Mouse (Mus musculus) lung, postnatal 0 days (tissue): ENCODE measurements around the gene Tcirg1. TPM values are rescaled to one million over a fixed set of nuclear protein-coding genes. Genes with fewer than 3 reads are reported as not detected.

Experiments
- ATAC-seq: fragments of 200-750 bp; cut with Nextera tagmentation; 2 replicates; pipeline ENCODE4 v1.8.0; 2017; ENCODE audit warnings: moderate library complexity
- DNase-seq: peaks from one replicate; pipeline ENCODE4 v3.0.0-alpha.2; 2016; ENCODE audit warnings: low spot score
- H3K27ac ChIP-seq: fragments of 300-500 bp; sonication (generic); 2 replicates; pipeline ENCODE4 v1.5.1; 2014; ENCODE audit warnings: antibody characterized with exemption, mild to moderate bottlenecking, low read length, mixed read lengths
- H3K27me3 ChIP-seq: fragments of 300-500 bp; sonication (generic); replicated peaks from 2 replicates; pipeline ENCODE4 v1.6.1; 2014; ENCODE audit warnings: low read length, mixed read lengths; ENCODE audit not compliant: insufficient read depth
- H3K36me3 ChIP-seq: fragments of 300-500 bp; sonication (generic); 2 replicates; pipeline ENCODE4 v1.6.1; 2014; ENCODE audit warnings: low read length, mixed read lengths; ENCODE audit not compliant: insufficient read depth
- H3K4me1 ChIP-seq: fragments of 300-500 bp; sonication (generic); 2 replicates; pipeline ENCODE4 v1.6.1; 2014; ENCODE audit warnings: antibody characterized with exemption, low read depth, low read length, mixed read lengths; ENCODE audit not compliant: insufficient read depth
- H3K4me2 ChIP-seq: fragments of 300-500 bp; sonication (generic); replicated peaks from 2 replicates; pipeline ENCODE4 v1.6.1; 2014; ENCODE audit warnings: low read depth, mild to moderate bottlenecking, low read length, moderate library complexity, mixed read lengths
- H3K4me3 ChIP-seq: fragments of 300-500 bp; sonication (generic); 2 replicates; pipeline ENCODE4 v1.5.1; 2014; ENCODE audit warnings: low read depth, low read length
- H3K9ac ChIP-seq: fragments of 300-500 bp; sonication (generic); replicated peaks from 2 replicates; pipeline ENCODE4 v1.6.1; 2014; ENCODE audit warnings: low read depth, mild to moderate bottlenecking
- H3K9me3 ChIP-seq: fragments of 300-500 bp; sonication (generic); 2 replicates; pipeline ENCODE4 v1.6.1; 2016; ENCODE audit warnings: low read length, mixed read lengths
- CTCF ChIP-seq: IDR thresholded peaks from 2 replicates; pipeline ENCODE4 v1.5.1; 2016; ENCODE audit warnings: antibody characterized with exemption, mild to moderate bottlenecking
- EP300 ChIP-seq: IDR thresholded peaks from 2 replicates; pipeline ENCODE4 v1.6.1; 2016; ENCODE audit warnings: antibody characterized with exemption, mild to moderate bottlenecking, control low read depth
- WGBS: fragments of 180-500 bp; shearing (Covaris S2); extraction: QIAGEN DNeasy Blood & Tissue Kit; methylation state at CpG from one replicate; pipeline ENCODE4 v1.1.7; 2014; 5-methylcytosine and 5-hydroxymethylcytosine counted together
- polyA plus RNA-seq: library from polyadenylated mRNA; unstranded; fragments of >200 nt; fragmentation: Nextera tagmentation; extraction: Ambion mirVana; gene quantifications from 2 replicates; pipeline ENCODE4 v1.2.1, GENCODE M21; 2015

The Tcirg1 gene
- polyA plus RNA-seq, 1 experiment from 2014 or later = 31.8 TPM

DNA sequence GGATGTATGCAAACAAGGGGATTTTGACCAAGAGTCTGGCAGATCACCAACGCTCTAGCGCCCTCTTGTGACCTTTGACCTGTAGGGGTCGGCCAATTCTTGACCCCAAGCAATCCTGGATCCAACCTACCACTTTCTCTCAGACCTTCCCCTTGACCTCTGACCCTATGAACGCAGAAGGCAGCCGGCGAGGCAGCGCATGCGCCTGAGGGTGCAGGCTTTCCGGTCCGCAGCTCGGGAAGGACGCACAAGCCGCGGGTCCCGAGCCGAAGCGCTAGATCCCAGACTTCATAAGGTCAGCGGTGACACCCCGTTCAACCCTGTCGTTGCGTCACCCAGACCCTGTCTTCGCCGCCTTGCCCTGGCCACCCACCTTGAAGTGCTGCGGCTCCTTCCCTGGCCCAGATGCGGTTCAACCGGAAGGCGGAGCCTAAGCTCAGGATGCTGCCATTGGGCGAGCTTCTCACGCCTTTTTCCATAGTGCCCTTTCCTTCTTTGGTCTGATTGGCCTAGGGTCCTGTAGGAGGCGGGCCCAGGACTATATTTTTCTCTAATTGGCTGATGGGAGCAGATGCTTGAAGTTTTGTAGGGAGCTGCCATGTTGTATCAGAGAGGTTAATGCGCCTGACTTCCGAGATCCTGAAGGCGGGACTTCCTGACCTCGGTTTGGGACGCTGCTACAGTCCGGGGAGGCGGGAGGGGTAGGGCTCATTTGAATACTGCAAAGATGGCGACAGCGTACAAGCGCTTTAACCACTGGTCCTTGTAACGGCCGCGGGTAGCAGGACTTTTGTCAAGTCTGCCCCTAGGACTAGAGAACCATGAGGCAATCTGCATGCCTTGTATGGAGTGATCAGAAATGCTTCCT lies 5.6 kb upstream of the Tcirg1 start, which contains the start of gene Ndufs8:
Ndufs8 (minus strand) TSS at position 438 of the 868 bp plus-strand sequence.
- peak; percentile 97 for ATAC-seq

DNA sequence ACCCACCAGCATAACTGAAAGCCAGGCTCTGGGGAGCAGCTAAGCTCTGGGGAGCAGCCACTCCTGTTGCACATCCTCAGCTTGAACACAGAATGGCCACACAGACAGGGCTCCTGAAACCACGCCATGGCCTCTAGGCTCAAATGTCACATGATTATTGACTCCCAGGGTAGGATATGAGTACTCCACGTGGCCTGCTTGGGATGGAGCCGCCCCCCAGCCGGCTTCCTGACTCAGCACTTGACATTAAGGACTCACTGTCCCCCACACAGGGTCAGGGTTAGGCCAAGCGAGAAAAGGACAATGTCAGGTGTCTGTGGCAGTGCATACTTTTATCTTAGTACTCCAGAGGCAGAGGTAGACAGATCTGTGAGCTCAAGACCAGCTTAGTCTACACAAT lies 3.3 kb upstream of the Tcirg1 start:
- H3K9ac ChIP-seq = no peak overlapping the region
- DNase-seq = no peak
- 65% methylated on average over 5 of the region's 5 CpGs for WGBS
- no peak overlapping the region for H3K4me2 ChIP-seq
- H3K27ac ChIP-seq = no peak overlapping the region
- no peaks in the 10 kb centered on the region for H3K9me3 ChIP-seq
- no peak for ATAC-seq
- H3K27me3 ChIP-seq = no peaks in the 10 kb centered on the region
- H3K36me3 ChIP-seq = 0 out of 2 replicates have a peak, but pooled peaks cover 9% of the 10 kb centered on the region
- peaks cover 18% of the 10 kb centered on the region for H3K4me1 ChIP-seq
- H3K4me3 ChIP-seq = no peak overlapping the region
- TF ChIP-seq CTCF (no peak), EP300 (no peak)

More for the DNA sequence above, 5.6 kb upstream of the Tcirg1 start, which contains the start of gene Ndufs8:
- H3K4me1 ChIP-seq = peaks cover 9% of the 10 kb centered on the region
- H3K9ac ChIP-seq = peak within 1 kb of the TSS; percentile 43; the same call in 1 of the 2 replicates
- TF ChIP-seq CTCF (peak; percentile 43), EP300 (0 out of 2 replicates have a peak, but pooled peaks have one; percentile 30)
- WGBS = under 1% methylated on average over 43 of the region's 43 CpGs
- peak; percentile 100 for DNase-seq
- no peaks in the 10 kb centered on the region for H3K9me3 ChIP-seq
- no peaks in the 10 kb centered on the region for H3K27me3 ChIP-seq
- peak within 1 kb of the TSS; percentile 77 for H3K27ac ChIP-seq
- peak within 1 kb of the TSS; percentile 77 for H3K4me2 ChIP-seq
- peak within 1 kb of the TSS; percentile 59 for H3K4me3 ChIP-seq
- 0 out of 2 replicates have a peak, but pooled peaks cover 9% of the 10 kb centered on the region for H3K36me3 ChIP-seq

DNA sequence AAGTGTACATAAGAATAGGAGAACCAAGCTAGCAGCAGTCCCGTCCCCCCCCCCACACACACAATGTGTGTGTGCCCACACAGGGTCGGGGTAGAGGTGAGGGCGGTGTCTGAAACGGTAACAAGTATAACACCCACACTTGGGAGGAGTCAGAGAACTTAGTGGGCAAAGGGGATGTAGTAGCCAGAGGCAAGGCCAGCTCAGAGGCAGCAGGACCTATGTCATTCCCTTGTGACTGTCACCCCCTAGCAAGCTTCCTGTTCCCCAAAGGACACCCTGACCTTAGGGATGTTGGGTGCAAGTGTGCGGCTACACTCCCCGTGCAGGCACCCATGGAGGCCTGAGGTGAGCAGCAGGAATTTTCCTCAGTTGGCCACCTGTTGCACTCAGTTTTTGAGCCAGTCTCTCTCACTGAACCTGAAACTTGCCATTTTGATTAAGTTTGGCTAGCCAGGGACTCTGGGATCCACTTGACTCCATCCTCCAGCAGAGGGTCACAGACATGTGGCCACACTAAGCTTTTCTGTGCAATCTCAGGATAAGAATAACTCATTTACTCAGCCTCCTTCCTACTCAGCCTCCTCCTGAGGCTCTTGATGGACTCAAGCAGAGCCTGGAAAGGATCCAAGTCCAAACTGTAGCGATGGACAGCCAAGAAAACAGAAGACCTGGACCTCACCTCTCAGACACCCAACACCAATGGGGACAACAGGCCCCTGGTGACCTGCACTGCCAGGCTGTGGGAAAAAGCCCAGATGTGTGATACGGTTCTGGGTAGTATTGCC lies 1.1 kb upstream of the Tcirg1 start:
- Histone ChIP-seq H3K36me3 (peaks cover 10% of the 10 kb centered on the region; the same call in 1 of the 2 replicates), H3K4me2 (peak overlapping the region; percentile 86; the same call in 1 of the 2 replicates), H3K4me3 (0 out of 2 replicates have a peak overlapping the region, but pooled peaks have one; percentile 63), H3K27ac (no peak overlapping the region), H3K4me1 (peaks cover 15% of the 10 kb centered on the region), H3K27me3 (no peaks in the 10 kb centered on the region), H3K9ac (no peak overlapping the region), H3K9me3 (no peaks in the 10 kb centered on the region)
- DNase-seq (peak; percentile 35), ATAC-seq (no peak)
- TF ChIP-seq EP300 = no peak
- TF ChIP-seq CTCF = no peak
- WGBS = 74% methylated on average over 8 of the region's 8 CpGs

DNA sequence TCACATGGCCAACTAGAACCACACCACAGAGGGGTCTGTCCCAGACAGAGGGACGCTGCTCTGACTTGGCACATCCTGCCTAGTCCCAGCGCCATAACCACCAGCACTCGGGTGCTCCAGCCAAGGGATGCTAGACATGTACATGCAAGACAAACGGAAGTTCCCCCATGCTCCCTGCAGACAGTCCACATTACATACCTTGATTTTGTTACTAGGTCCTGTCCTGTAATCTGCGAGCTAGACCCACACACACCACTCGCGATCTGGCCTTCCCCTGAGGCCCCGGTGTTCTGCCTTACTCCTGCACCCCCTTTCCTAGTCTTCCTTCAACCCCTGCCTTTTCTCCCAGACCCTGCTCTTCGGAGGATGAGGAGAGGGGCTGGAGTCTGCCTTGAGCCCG lies 607 bp downstream of the Tcirg1 start:
- ATAC-seq = no peak
- Histone ChIP-seq H3K27ac (peak overlapping the region; percentile 77), H3K4me3 (peak overlapping the region; percentile 63), H3K9me3 (no peaks in the 10 kb centered on the region), H3K27me3 (no peaks in the 10 kb centered on the region), H3K4me2 (peak overlapping the region; percentile 86), H3K9ac (peak overlapping the region; percentile 41), H3K36me3 (peaks cover 26% of the 10 kb centered on the region), H3K4me1 (peaks cover 15% of the 10 kb centered on the region)
- TF ChIP-seq CTCF = no peak
- no peak for TF ChIP-seq EP300
- DNase-seq = no peak
- WGBS = 14% methylated on average over 10 of the region's 10 CpGs

DNA sequence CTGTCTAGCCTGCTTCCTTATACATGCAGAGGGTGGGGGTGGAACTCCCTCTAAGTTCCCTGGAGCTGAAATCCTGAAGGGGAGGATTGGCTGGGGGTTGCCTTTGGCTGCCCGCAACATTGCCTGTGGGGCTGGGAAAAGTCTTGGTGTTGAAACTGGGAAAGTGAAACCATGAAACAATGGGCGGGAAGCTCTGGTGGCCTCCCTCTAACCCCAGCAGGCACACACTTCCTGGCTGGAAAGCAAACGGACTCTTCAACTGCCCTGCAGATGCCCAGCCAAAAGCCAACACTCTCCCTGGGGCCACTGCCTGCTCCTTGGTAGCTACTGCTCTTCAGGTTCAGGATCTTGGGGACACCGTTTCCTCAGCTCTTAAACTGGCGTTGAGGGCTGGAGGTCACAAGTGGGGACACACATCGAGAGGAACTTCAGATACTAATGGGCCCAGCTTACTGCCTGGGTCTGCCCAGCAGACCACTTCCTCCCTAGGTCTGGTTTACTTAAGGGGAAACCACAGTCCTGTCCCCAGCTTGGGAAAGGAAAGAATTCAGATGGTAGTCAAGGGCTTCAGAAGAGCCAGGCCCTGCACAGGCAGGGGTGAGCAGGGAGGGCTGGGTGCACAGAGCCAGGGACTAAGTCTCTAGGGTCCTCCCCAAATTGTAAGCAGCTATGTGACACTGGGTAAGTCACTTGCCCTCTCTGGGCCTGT lies 1.5 kb downstream of the Tcirg1 start:
- H3K9ac ChIP-seq = 0 out of 2 replicates have a peak overlapping the region, but pooled peaks have one; percentile 3
- TF ChIP-seq EP300 (peak; percentile 7; the same call in 1 of the 2 replicates), CTCF (no peak)
- no peaks in the 10 kb centered on the region for H3K9me3 ChIP-seq
- ATAC-seq (peak; percentile 43), DNase-seq (peak; percentile 89)
- peaks cover 26% of the 10 kb centered on the region for H3K36me3 ChIP-seq
- peak overlapping the region; percentile 68 for H3K27ac ChIP-seq
- H3K4me3 ChIP-seq = peak overlapping the region; percentile 63
- no peaks in the 10 kb centered on the region for H3K27me3 ChIP-seq
- 2% methylated on average over 6 of the region's 6 CpGs for WGBS
- peaks cover 15% of the 10 kb centered on the region for H3K4me1 ChIP-seq
- H3K4me2 ChIP-seq = peak overlapping the region; percentile 86
